Mouse (Mus musculus) ovary, adult 18-20 months (tissue): ENCODE results near the gene Bag3.

ENCODE experiments used
- DNase-seq: peaks from one replicate; pipeline ENCODE4 v3.0.0; 2022; ENCODE audit warnings: low spot score, mixed read lengths

Gene Bag3

GRCm38 (mm10) chr7:128537676-128538075 lies 14.3 kb downstream of the Bag3 start:
- DNase-seq: no peak

- DNase-seq: no peak
These were observed 14.8 kb downstream of the Bag3 start for GRCm38 (mm10) chr7:128538196-128538595.

- DNase-seq: no peak
These were observed 15.4 kb downstream of the Bag3 start for GRCm38 (mm10) chr7:128538769-128539168.

- no peak for DNase-seq
These were observed 16.7 kb downstream of the Bag3 start for GRCm38 (mm10) chr7:128540111-128540510.

GRCm38 (mm10) chr7:128540734-128541133 lies 17.3 kb downstream of the Bag3 start:
- DNase-seq: no peak

- DNase-seq: no peak
These were observed 17.8 kb downstream of the Bag3 start for GRCm38 (mm10) chr7:128541186-128541585.

- DNase-seq: no peak
These were observed 18.4 kb downstream of the Bag3 start for GRCm38 (mm10) chr7:128541771-128542170.

- DNase-seq: no peak
These were observed 19.1 kb downstream of the Bag3 start for GRCm38 (mm10) chr7:128542488-128542887.

GRCm38 (mm10) chr7:128543148-128543855 lies 19.9 kb downstream of the Bag3 start:
- no peak for DNase-seq

- DNase-seq: no peak
These were observed 20.5 kb downstream of the Bag3 start for GRCm38 (mm10) chr7:128543961-128544360.

GRCm38 (mm10) chr7:128544566-128545262 lies 21.3 kb downstream of the Bag3 start:
- no peak for DNase-seq

GRCm38 (mm10) chr7:128546031-128546430 lies 22.6 kb downstream of the Bag3 start:
- no peak for DNase-seq

GRCm38 (mm10) chr7:128549137-128549536 lies 25.7 kb downstream of the Bag3 start:
- DNase-seq: no peak

GRCm38 (mm10) chr7:128550328-128551086 lies 27.1 kb downstream of the Bag3 start:
- no peak for DNase-seq

GRCm38 (mm10) chr7:128551087-128551457 lies 27.7 kb downstream of the Bag3 start:
- no peak for DNase-seq

GRCm38 (mm10) chr7:128553105-128553705 lies 29.8 kb downstream of the Bag3 start:
- DNase-seq: no peak

- no peak for DNase-seq
These were observed 31.1 kb downstream of the Bag3 start for GRCm38 (mm10) chr7:128554502-128554901.

- no peak for DNase-seq
These were observed 31.8 kb downstream of the Bag3 start for GRCm38 (mm10) chr7:128555141-128555750.

GRCm38 (mm10) chr7:128556923-128557430 lies 33.6 kb downstream of the Bag3 start:
- no peak for DNase-seq

- no peak for DNase-seq
These were observed 40.0 kb downstream of the Bag3 start for GRCm38 (mm10) chr7:128563373-128563772.

- no peak for DNase-seq
These were observed 42.9 kb downstream of the Bag3 start for GRCm38 (mm10) chr7:128566311-128566710.
